In the genomic region with DNA sequence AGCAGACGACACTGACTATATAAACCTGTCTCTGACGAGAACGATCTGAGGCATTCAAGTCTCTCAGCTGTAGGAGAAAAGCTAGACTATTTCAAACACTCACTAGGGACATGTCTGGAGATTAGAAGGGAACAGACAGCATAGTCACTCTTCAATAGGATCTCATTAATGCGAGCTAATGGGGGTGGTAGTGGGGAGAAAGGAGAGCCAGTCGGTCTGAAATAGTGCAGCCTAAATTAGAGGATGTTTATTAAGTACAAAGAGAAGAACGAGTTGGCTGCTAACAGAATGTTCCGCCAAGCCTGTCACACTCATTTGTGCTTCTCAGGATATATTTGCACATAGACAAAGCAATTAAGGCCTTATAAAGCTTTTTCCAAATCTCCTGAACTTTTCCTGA, we compare ENCODE assay signal across 22 mouse cellular contexts. TPM values are rescaled to one million over a fixed set of nuclear protein-coding genes. Genes with fewer than 3 reads are reported as not detected.
A peak's percentile ranks its signal among the peaks of the same experiment; 100 is the strongest.
DNase-seq lines count a peak whose midpoint lies in the region; ATAC-seq and TF ChIP-seq lines count a peak whose summit lies in the region.
"Had no signal": no experiment of that assay in that cellular context is flagged by ENCODE, and none has a peak within 500 bp of the region (broad histone marks: within the 10 kb centered on the region; RNA-seq: fewer than 3 reads in every experiment).

No protein-coding gene starts in this region.

- H3K36me3 ChIP-seq in kidney, embryonic 14.5 days (ENCODE audit: control insufficient read depth, insufficient read depth, low read length): no peaks in the 10 kb centered on the region
- H3K36me3 ChIP-seq: heart, embryonic 10.5 days; limb, embryonic 10.5 days; midbrain, embryonic 12.5 days had no signal

- H3K9me3 ChIP-seq in kidney, embryonic 14.5 days (ENCODE audit: control insufficient read depth, low read length): no peaks in the 10 kb centered on the region
- H3K9me3 ChIP-seq: heart, embryonic 10.5 days; limb, embryonic 10.5 days; midbrain, embryonic 12.5 days had no signal

- ATAC-seq in frontal cortex, adult (ENCODE audit: low TSS enrichment): peak; percentile 57; the same call in 1 of the 2 replicates
- no peak for ATAC-seq in kidney, embryonic 14.5 days (ENCODE audit: low FRiP score, low TSS enrichment)
- ATAC-seq: liver, postnatal 0 days had no signal

- H3K27ac ChIP-seq in left cerebral cortex, adult 2 months: no peak overlapping the region
- no peak overlapping the region for H3K27ac ChIP-seq in kidney, embryonic 14.5 days (ENCODE audit: low read depth, low read length)
- H3K27ac ChIP-seq: heart, embryonic 10.5 days; limb, embryonic 10.5 days; midbrain, embryonic 12.5 days had no signal

- no peak for DNase-seq in frontal cortex, postnatal 25 days (ENCODE audit: low spot score in 2 of 2)
- peak; percentile 41 to 62 for DNase-seq in left cerebral cortex, postnatal 14 days (ENCODE audit: low spot score in 2 of 2)
- no peak for DNase-seq in left cerebral cortex, adult 2 months (ENCODE audit: extremely low spot score in 1 of 2, low spot score in 2 of 2)
- DNase-seq in right cerebral cortex, postnatal 36 days (ENCODE audit: low spot score in 2 of 2): peak; percentile 22 to 55
- no peak for DNase-seq in right cerebral cortex, postnatal 4 days
- DNase-seq: adrenal gland, postnatal 25 days; cerebellum, adult 8-10 months; gastrocnemius, postnatal 25 days; kidney, adult 8-10 months; kidney, postnatal 25 days; liver, postnatal 0 days; lung, postnatal 10 days; spleen, adult 18-20 months; thymus, adult 18-20 months; thymus, postnatal 4 days had no signal

- TF ChIP-seq CTCF in left cerebral cortex, adult 2 months (IDR thresholded peaks at IDR 0.05): no peak

- no peaks in the 10 kb centered on the region for H3K27me3 ChIP-seq in kidney, embryonic 14.5 days (ENCODE audit: control insufficient read depth, insufficient read depth, low read length)
- H3K27me3 ChIP-seq: CH12.LX; midbrain, embryonic 12.5 days had no signal

- no peak overlapping the region for H3K4me2 ChIP-seq in kidney, embryonic 14.5 days (replicated peaks; ENCODE audit: low read depth, low read length)
- H3K4me2 ChIP-seq: midbrain, embryonic 12.5 days had no signal

- WGBS in kidney, embryonic 14.5 days: 66% methylated on average over 7 of the region's 7 CpGs

- no peak overlapping the region for H3K9ac ChIP-seq in kidney, embryonic 14.5 days (ENCODE audit: low read depth, low read length)
- H3K9ac ChIP-seq: liver, postnatal 0 days; midbrain, embryonic 12.5 days had no signal

- no peaks in the 10 kb centered on the region for H3K4me1 ChIP-seq in kidney, embryonic 14.5 days (ENCODE audit: control insufficient read depth, insufficient read depth, low read length)
- H3K4me1 ChIP-seq: limb, embryonic 10.5 days had no signal

- H3K4me3 ChIP-seq in left cerebral cortex, adult 2 months: no peak overlapping the region
- H3K4me3 ChIP-seq in kidney, embryonic 14.5 days (ENCODE audit: low read length): no peak overlapping the region
- H3K4me3 ChIP-seq: heart, embryonic 10.5 days; limb, embryonic 10.5 days; midbrain, embryonic 12.5 days had no signal

- intact Hi-C loops in left cerebral cortex, postnatal 14 days (cut with DNase I): no loop called here
- intact Hi-C loops in left cerebral cortex, adult 2 months (cut with DNase I): no loop called here

RNA-seq across cellular contexts. Expression of a gene that starts 49.6 kb away (rescaled TPM):
- 10 to 100 TPM; 37.6 to 40.5 TPM for total RNA-seq in left cerebral cortex, postnatal 14 days (2021)
- total RNA-seq in left cerebral cortex, adult 2 months (2021): 10 to 100 TPM; 37.4 to 40.7 TPM
- 33.7 and 38.6 TPM in 2 replicates for polyA plus RNA-seq in kidney, embryonic 14.5 days (2014; fragmentation: Nextera tagmentation; extraction: Ambion mirVana)
- total RNA-seq: MEL had no signal

Comparison
In these comparisons a context has a peak if more than half of its experiments do, and no peak if none do; other contexts are left out.
1. DNase-seq: peak in left cerebral cortex, postnatal 14 days (2 of 2) and right cerebral cortex, postnatal 36 days (2 of 2); none in frontal cortex, postnatal 25 days (0 of 2), left cerebral cortex, adult 2 months (0 of 2) and right cerebral cortex, postnatal 4 days (single experiment).